Mouse (Mus musculus) stomach, postnatal 0 days (tissue): ENCODE measurements at regions not wholly inside any gene's neighbourhood (a gene's known extent, or its start where the extent isn't known, plus 50 kb on each side); places are given as distances from the start of the nearest gene placed in this dataset.

Experiments
- CTCF ChIP-seq: IDR thresholded peaks from 2 replicates; pipeline ENCODE4 v1.5.1; 2016; ENCODE audit warnings: antibody characterized with exemption, low read depth, mild to moderate bottlenecking, moderate library complexity
- EP300 ChIP-seq: optimal IDR thresholded peaks from 2 replicates; pipeline ENCODE3; 2016; ENCODE audit warnings: antibody characterized with exemption

DNA sequence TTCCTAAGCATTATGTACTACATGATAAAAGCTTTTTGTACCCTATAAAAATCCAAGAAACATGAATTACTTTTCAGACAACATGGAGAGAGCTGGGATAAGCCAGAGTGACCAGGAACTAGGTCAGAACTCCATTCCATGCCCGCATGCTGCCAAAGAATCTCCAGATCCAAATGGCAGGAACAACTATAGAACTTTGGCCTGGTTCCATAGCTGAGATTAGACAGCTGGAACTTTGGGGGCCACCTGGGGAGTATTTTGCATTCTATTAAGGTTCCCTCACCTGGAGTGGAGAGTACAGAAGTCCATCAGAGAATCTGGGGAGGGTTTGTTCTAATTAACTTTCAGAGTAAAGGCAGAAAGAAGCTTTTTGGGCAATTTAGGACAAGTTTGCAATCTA lies 327.7 kb downstream of the Sqor start:
- TF ChIP-seq EP300 (no peak), CTCF (no peak)
